Mouse (Mus musculus) neutrophil, adult 59 days (primary cell): ENCODE measurements around the gene Adgrl4. TPM values are rescaled to one million over a fixed set of nuclear protein-coding genes. Genes with fewer than 3 reads are reported as not detected.

Source experiments
- total RNA-seq, 2 experiments: library from RNA; stranded (reverse); gene quantifications; 1 replicate in 1 of 2; 2 replicates in 1 of 2; pipeline ENCODE4 v1.2.4; 2023

Adgrl4 gene
- total RNA-seq = 1 to 10 TPM; 6.3 to 7.2 TPM

GRCm38 (mm10) chr3:151437693-151438092 lies at the start of gene Adgrl4:
TSS of gene Adgrl4 (plus strand) at chr3:151437887.

